Mouse (Mus musculus) midbrain, embryonic 16.5 days (tissue): ENCODE results near the gene Cdh18. TPM values are rescaled to one million over a fixed set of nuclear protein-coding genes. Genes with fewer than 3 reads are reported as not detected.

Source experiments
- ATAC-seq: fragments of 200-750 bp; cut with Nextera tagmentation; 2 replicates; pipeline ENCODE4 v1.8.0; 2017; ENCODE audit warnings: moderate TSS enrichment
- H3K27ac ChIP-seq: fragments of 300-500 bp; sonication (generic); 2 replicates; pipeline ENCODE4 v1.5.1; 2014; ENCODE audit warnings: mild to moderate bottlenecking, low read length, mixed read lengths
- H3K27me3 ChIP-seq: fragments of 300-500 bp; sonication (generic); 2 replicates; pipeline ENCODE4 v1.6.1; 2014; ENCODE audit warnings: low read depth, low read length, mixed read lengths; ENCODE audit not compliant: control insufficient read depth, insufficient read depth
- H3K36me3 ChIP-seq: fragments of 300-500 bp; sonication (generic); 2 replicates; pipeline ENCODE4 v1.6.1; 2014; ENCODE audit warnings: mild to moderate bottlenecking, low read length, moderate library complexity, mixed read lengths; ENCODE audit not compliant: control insufficient read depth, insufficient read depth
- H3K4me1 ChIP-seq: fragments of 300-500 bp; sonication (generic); 2 replicates; pipeline ENCODE4 v1.6.1; 2014; ENCODE audit warnings: mild to moderate bottlenecking, low read length, mixed read lengths; ENCODE audit not compliant: control insufficient read depth, insufficient read depth
- H3K4me2 ChIP-seq: fragments of 300-500 bp; sonication (generic); 2 replicates; pipeline ENCODE4 v1.6.1; 2014; ENCODE audit warnings: mild to moderate bottlenecking, low read length, mixed read lengths
- H3K4me3 ChIP-seq: fragments of 300-500 bp; sonication (generic); 2 replicates; pipeline ENCODE4 v1.5.1; 2014; ENCODE audit warnings: low read depth, mild to moderate bottlenecking, low read length, moderate library complexity, mixed read lengths
- H3K9ac ChIP-seq: fragments of 300-500 bp; sonication (generic); 2 replicates; pipeline ENCODE4 v1.6.1; 2014; ENCODE audit warnings: low read depth, low read length, mixed read lengths
- H3K9me3 ChIP-seq: fragments of 300-500 bp; sonication (generic); replicated peaks from 2 replicates; pipeline ENCODE4 v1.6.1; 2014; ENCODE audit warnings: mild to moderate bottlenecking, low read length, mixed read lengths; ENCODE audit not compliant: control insufficient read depth, poor library complexity, severe bottlenecking
- WGBS: fragments of 180-500 bp; shearing (Covaris S2); extraction: QIAGEN DNeasy Blood & Tissue Kit; methylation state at CpG from one replicate; pipeline ENCODE4 v1.1.7; 2014; 5-methylcytosine and 5-hydroxymethylcytosine counted together
- polyA plus RNA-seq: library from polyadenylated mRNA; unstranded; fragments of >200 nt; fragmentation: Nextera tagmentation; extraction: Ambion mirVana; gene quantifications from 2 replicates; pipeline ENCODE4 v1.2.1, GENCODE M21; 2015

The Cdh18 gene
- polyA plus RNA-seq, result 8.3 and 10.1 TPM in 2 replicates

DNA sequence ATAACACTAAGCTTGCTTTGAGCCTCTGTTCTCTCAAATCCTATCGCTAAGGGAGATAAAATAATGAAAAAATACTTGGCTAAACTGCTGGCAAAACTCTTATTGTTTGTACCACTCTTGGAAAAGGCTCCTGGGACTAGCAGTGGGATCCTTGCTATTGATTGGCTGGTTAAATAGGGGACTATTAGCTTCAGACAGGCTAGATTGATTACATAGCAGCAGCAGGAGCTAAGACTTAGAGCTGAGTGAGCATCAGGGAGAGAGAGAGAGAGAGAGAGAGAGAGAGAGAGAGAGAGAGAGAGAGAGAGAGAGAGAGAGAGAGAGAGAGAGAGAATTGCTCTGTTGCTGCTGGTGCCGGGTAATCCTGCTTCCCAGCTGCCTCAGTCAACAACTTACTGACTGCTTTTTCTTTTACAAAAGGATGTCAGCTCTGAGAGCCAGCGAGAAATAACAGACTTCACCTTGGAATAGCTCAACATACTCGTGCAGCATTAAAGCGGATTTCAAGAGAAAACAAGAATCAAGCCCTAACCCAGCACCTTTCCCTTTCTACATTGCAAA is at the start of gene Cdh18:
Gene Cdh18, plus strand, starts transcription at position 312 of the 561 bp plus-strand sequence.
- WGBS, result 28% methylated on average over 5 of the region's 5 CpGs
- H3K36me3 ChIP-seq, result no peaks in the 10 kb centered on the region
- H3K9ac ChIP-seq, result no peak within 1 kb of the TSS
- peaks cover 2% of the 10 kb centered on the region for H3K4me1 ChIP-seq
- 0 out of 2 replicates have a peak within 1 kb of the TSS, but pooled peaks have one; percentile 15 for H3K27ac ChIP-seq
- no peaks in the 10 kb centered on the region for H3K27me3 ChIP-seq
- ATAC-seq, result peak; percentile 68
- no peaks in the 10 kb centered on the region for H3K9me3 ChIP-seq
- H3K4me3 ChIP-seq, result peak within 1 kb of the TSS; percentile 19
- H3K4me2 ChIP-seq, result peak within 1 kb of the TSS; percentile 42

- Histone ChIP-seq H3K27me3 (no peaks in the 10 kb centered on the region), H3K9ac (no peak overlapping the region), H3K4me3 (no peak overlapping the region), H3K36me3 (no peaks in the 10 kb centered on the region), H3K4me1 (no peaks in the 10 kb centered on the region), H3K4me2 (no peak overlapping the region), H3K9me3 (no peaks in the 10 kb centered on the region), H3K27ac (no peak overlapping the region)
- no peak for ATAC-seq
These were observed 37.6 kb upstream of the Cdh18 start for GRCm38 (mm10) chr15:22511271-22511670.

GRCm38 (mm10) chr15:22535828-22536227 is 13.0 kb upstream of the Cdh18 start:
- no peaks in the 10 kb centered on the region for H3K4me1 ChIP-seq
- H3K4me2 ChIP-seq, result no peak overlapping the region
- no peak overlapping the region for H3K9ac ChIP-seq
- no peaks in the 10 kb centered on the region for H3K27me3 ChIP-seq
- H3K9me3 ChIP-seq, result no peaks in the 10 kb centered on the region
- no peak for ATAC-seq
- no peak overlapping the region for H3K27ac ChIP-seq
- WGBS, result 66% methylated on average over 2 of the region's 2 CpGs
- H3K36me3 ChIP-seq, result no peaks in the 10 kb centered on the region
- H3K4me3 ChIP-seq, result no peak overlapping the region

DNA sequence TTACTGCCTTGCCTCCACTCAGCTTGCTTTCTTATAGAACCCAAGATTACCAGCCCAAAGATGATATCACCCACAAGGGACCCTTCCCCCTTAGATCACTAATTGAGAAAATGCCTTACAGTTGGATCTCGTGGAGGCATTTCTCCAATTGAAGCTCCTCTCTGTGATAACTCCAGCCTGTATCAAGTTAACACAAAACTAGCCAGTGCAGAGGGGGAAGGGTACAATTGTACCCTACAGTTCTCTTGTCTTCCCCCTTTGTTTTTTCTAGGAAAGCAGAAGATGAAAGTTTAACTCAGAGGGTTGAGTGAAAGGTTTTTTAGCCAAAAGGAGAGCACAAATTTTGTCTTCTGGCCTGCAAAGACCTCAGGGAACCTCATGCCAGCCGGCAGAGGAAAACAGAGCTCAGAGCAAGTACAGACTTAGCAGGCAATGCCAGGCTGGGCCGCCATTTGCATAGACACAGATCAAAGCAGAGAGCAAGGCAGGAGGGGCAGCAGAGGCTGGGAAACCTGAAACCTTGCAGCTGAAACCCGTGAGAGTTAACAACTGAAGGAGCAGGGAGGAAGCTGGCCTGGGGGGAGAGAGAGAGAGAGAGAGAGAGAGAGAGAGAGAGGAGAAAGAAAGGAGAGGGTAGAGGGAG is 29.3 kb downstream of the Cdh18 start:
- WGBS, result 6% methylated on average over 4 of the region's 4 CpGs
- Histone ChIP-seq H3K9ac (no peak overlapping the region), H3K4me2 (no peak overlapping the region), H3K27me3 (no peaks in the 10 kb centered on the region), H3K4me3 (no peak overlapping the region), H3K4me1 (no peaks in the 10 kb centered on the region), H3K27ac (no peak overlapping the region), H3K9me3 (no peaks in the 10 kb centered on the region), H3K36me3 (no peaks in the 10 kb centered on the region)
- no peak for ATAC-seq

GRCm38 (mm10) chr15:22578617-22578990 is 29.8 kb downstream of the Cdh18 start:
- Histone ChIP-seq H3K27me3 (no peaks in the 10 kb centered on the region), H3K36me3 (no peaks in the 10 kb centered on the region), H3K4me3 (no peak overlapping the region), H3K9me3 (no peaks in the 10 kb centered on the region), H3K4me2 (no peak overlapping the region), H3K4me1 (no peaks in the 10 kb centered on the region), H3K9ac (no peak overlapping the region), H3K27ac (no peak overlapping the region)
- WGBS, result 20% methylated on average over 3 of the region's 3 CpGs
- no peak for ATAC-seq

DNA sequence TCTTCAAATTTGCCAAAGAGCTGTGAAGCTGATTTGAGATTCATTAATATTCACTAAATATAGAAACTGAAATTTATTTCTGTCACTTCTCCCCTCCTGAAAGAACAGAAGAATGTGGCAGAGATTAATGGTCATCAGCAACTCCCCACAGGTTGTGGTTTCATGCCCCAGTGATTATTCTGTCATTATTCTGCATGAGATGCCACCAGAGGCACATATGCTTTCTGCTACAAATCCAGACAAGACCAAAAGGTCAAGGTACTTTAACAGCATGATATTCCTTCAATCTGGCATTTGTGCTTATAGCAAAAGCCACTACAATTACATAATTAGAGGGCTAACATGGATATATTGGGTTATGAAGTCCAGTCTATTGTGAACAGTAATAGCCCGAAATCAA is 35.8 kb downstream of the Cdh18 start:
- WGBS, result 68% methylated on average over 1 of the region's 1 CpGs

GRCm38 (mm10) chr15:22716376-22716775 is 167.6 kb downstream of the Cdh18 start:
- no peak overlapping the region for H3K9ac ChIP-seq
- no peak overlapping the region for H3K4me2 ChIP-seq
- no peaks in the 10 kb centered on the region for H3K27me3 ChIP-seq
- no peaks in the 10 kb centered on the region for H3K4me1 ChIP-seq
- WGBS, result 72% methylated on average over 2 of the region's 2 CpGs
- H3K9me3 ChIP-seq, result no peaks in the 10 kb centered on the region
- H3K4me3 ChIP-seq, result no peak overlapping the region
- H3K36me3 ChIP-seq, result no peaks in the 10 kb centered on the region
- no peak overlapping the region for H3K27ac ChIP-seq
- no peak for ATAC-seq

More for the DNA sequence above, 35.8 kb downstream of the Cdh18 start:
- H3K4me2 ChIP-seq, result no peak overlapping the region
- H3K9me3 ChIP-seq, result no peaks in the 10 kb centered on the region
- H3K4me3 ChIP-seq, result no peak overlapping the region
- H3K9ac ChIP-seq, result no peak overlapping the region
- no peaks in the 10 kb centered on the region for H3K27me3 ChIP-seq
- no peaks in the 10 kb centered on the region for H3K36me3 ChIP-seq
- H3K4me1 ChIP-seq, result no peaks in the 10 kb centered on the region
- no peak for ATAC-seq
- no peak overlapping the region for H3K27ac ChIP-seq

GRCm38 (mm10) chr15:22717681-22718080 is 168.9 kb downstream of the Cdh18 start:
- Histone ChIP-seq H3K27me3 (no peaks in the 10 kb centered on the region), H3K4me3 (no peak overlapping the region), H3K4me1 (no peaks in the 10 kb centered on the region), H3K9me3 (no peaks in the 10 kb centered on the region), H3K27ac (no peak overlapping the region), H3K4me2 (no peak overlapping the region), H3K36me3 (no peaks in the 10 kb centered on the region), H3K9ac (no peak overlapping the region)
- WGBS, result 44% methylated on average over 3 of the region's 3 CpGs
- ATAC-seq, result peak; percentile 51; the same call in 1 of the 2 replicates

- H3K4me3 ChIP-seq, result no peak overlapping the region
- H3K27me3 ChIP-seq, result no peaks in the 10 kb centered on the region
- H3K9ac ChIP-seq, result no peak overlapping the region
- ATAC-seq, result no peak
- whole genome bisulfite sequencing, result 84% methylated on average over 1 of the region's 1 CpGs
- H3K4me2 ChIP-seq, result no peak overlapping the region
- H3K27ac ChIP-seq, result no peak overlapping the region
- no peaks in the 10 kb centered on the region for H3K4me1 ChIP-seq
- H3K9me3 ChIP-seq, result no peaks in the 10 kb centered on the region
- H3K36me3 ChIP-seq, result no peaks in the 10 kb centered on the region
These were observed 177.8 kb downstream of the Cdh18 start for GRCm38 (mm10) chr15:22726574-22726973.
